ENCODE assay signal across 13 mouse cellular contexts in genomic region chr6:85966686-85967085, GRCm38 (mm10). TPM values are rescaled to one million over a fixed set of nuclear protein-coding genes. Genes with fewer than 3 reads are reported as not detected.
DNase-seq lines count a peak whose midpoint lies in the region; ATAC-seq and TF ChIP-seq lines count a peak whose summit lies in the region.
"Had no signal": no experiment of that assay in that cellular context is flagged by ENCODE, and none has a peak within 500 bp of the region (broad histone marks: within the 10 kb centered on the region; RNA-seq: fewer than 3 reads in every experiment).

No protein-coding gene starts in this region.

- intact Hi-C loops in left cerebral cortex, adult 2 months (cut with DNase I) = no loop called here
- intact Hi-C loops in left cerebral cortex, postnatal 4 days (cut with DNase I) = no loop called here
- intact Hi-C loops in left cerebral cortex, postnatal 10 days (cut with DNase I) = no loop called here

- no peaks in the 10 kb centered on the region for H3K36me3 ChIP-seq in liver, embryonic 14.5 days (replicated peaks; ENCODE audit: control insufficient read depth, insufficient read depth, low read depth)
- H3K36me3 ChIP-seq in thymus, adult 2 months (ENCODE audit: control insufficient read depth, insufficient read depth, low read length) = no peaks in the 10 kb centered on the region
- no peaks in the 10 kb centered on the region for H3K36me3 ChIP-seq in forebrain, embryonic 11.5 days (ENCODE audit: control insufficient read depth, insufficient read depth, low read length)
- no peaks in the 10 kb centered on the region for H3K36me3 ChIP-seq in forebrain, embryonic 13.5 days (ENCODE audit: poor library complexity, severe bottlenecking)
- H3K36me3 ChIP-seq: limb, embryonic 12.5 days; midbrain, embryonic 15.5 days had no signal

- H3K4me3 ChIP-seq in left cerebral cortex, adult 2 months = no peak overlapping the region
- H3K4me3 ChIP-seq in liver, embryonic 14.5 days (ENCODE audit: insufficient read depth in 1 of 2, low read depth in 2 of 2, low read length in 2 of 2) = no peak overlapping the region
- no peak overlapping the region for H3K4me3 ChIP-seq in thymus, adult 2 months (ENCODE audit: control insufficient read depth, insufficient read depth, low read length)
- no peak overlapping the region for H3K4me3 ChIP-seq in forebrain, embryonic 11.5 days (ENCODE audit: low read depth, low read length)
- no peak overlapping the region for H3K4me3 ChIP-seq in forebrain, embryonic 13.5 days
- H3K4me3 ChIP-seq: limb, embryonic 12.5 days; midbrain, embryonic 15.5 days had no signal

- H3K4me2 ChIP-seq in liver, embryonic 14.5 days (ENCODE audit: low read depth) = no peak overlapping the region
- H3K4me2 ChIP-seq in forebrain, embryonic 11.5 days (ENCODE audit: low read depth, low read length, severe bottlenecking) = no peak overlapping the region
- no peak overlapping the region for H3K4me2 ChIP-seq in forebrain, embryonic 13.5 days
- H3K4me2 ChIP-seq: limb, embryonic 12.5 days; midbrain, embryonic 15.5 days had no signal

- TF ChIP-seq POLR2A in thymus, adult 2 months (IDR thresholded peaks at IDR 0.05; ENCODE audit: control insufficient read depth, extremely low read depth, insufficient read depth, low read length, poor library complexity) = no peak

- H3K4me1 ChIP-seq in liver, embryonic 14.5 days (replicated peaks; ENCODE audit: control insufficient read depth in 2 of 2, insufficient read depth in 2 of 2, low read length in 1 of 2) = peaks cover 0 to 3% of the 10 kb centered on the region in 2 experiments; a peak in 1 of 4 replicates
- peaks cover 17% of the 10 kb centered on the region for H3K4me1 ChIP-seq in thymus, adult 2 months (replicated peaks; ENCODE audit: control insufficient read depth, insufficient read depth, low read length)
- no peaks in the 10 kb centered on the region for H3K4me1 ChIP-seq in forebrain, embryonic 11.5 days (replicated peaks; ENCODE audit: control insufficient read depth, insufficient read depth, low read length)
- H3K4me1 ChIP-seq in forebrain, embryonic 13.5 days = no peaks in the 10 kb centered on the region
- H3K4me1 ChIP-seq: midbrain, embryonic 15.5 days had no signal

- H3K9me3 ChIP-seq in liver, embryonic 14.5 days (ENCODE audit: control insufficient read depth, low read length) = no peaks in the 10 kb centered on the region
- no peaks in the 10 kb centered on the region for H3K9me3 ChIP-seq in forebrain, embryonic 11.5 days (ENCODE audit: control insufficient read depth, low read length)
- H3K9me3 ChIP-seq in forebrain, embryonic 13.5 days (replicated peaks) = no peaks in the 10 kb centered on the region
- H3K9me3 ChIP-seq: limb, embryonic 12.5 days; midbrain, embryonic 15.5 days had no signal

- DNase-seq in left cerebral cortex, adult 2 months (ENCODE audit: extremely low spot score in 1 of 2, low spot score in 2 of 2) = no peak
- DNase-seq in left cerebral cortex, postnatal 4 days = no peak
- DNase-seq in ES-CJ7 (ENCODE audit: low read depth, low spot score) = peak; percentile 30
- no peak for DNase-seq in liver, embryonic 14.5 days (ENCODE audit: low read depth in 3 of 3, low spot score in 3 of 3)
- DNase-seq in thymus, adult 2 months = peak; percentile 58
- no peak for DNase-seq in left cerebral cortex, postnatal 10 days (ENCODE audit: extremely low spot score in 1 of 2, low spot score in 2 of 2)
- DNase-seq in forebrain, embryonic 11.5 days (ENCODE audit: low spot score) = no peak
- DNase-seq: kidney, adult 2 months had no signal

- no peaks in the 10 kb centered on the region for H3K27me3 ChIP-seq in liver, embryonic 14.5 days (ENCODE audit: control insufficient read depth, insufficient read depth, low read length)
- no peaks in the 10 kb centered on the region for H3K27me3 ChIP-seq in thymus, adult 2 months (ENCODE audit: control insufficient read depth, insufficient read depth, low read length)
- H3K27me3 ChIP-seq in forebrain, embryonic 11.5 days (ENCODE audit: control insufficient read depth, insufficient read depth, low read length) = no peaks in the 10 kb centered on the region
- H3K27me3 ChIP-seq in forebrain, embryonic 13.5 days = no peaks in the 10 kb centered on the region
- H3K27me3 ChIP-seq: limb, embryonic 12.5 days; midbrain, embryonic 15.5 days had no signal

- H3K27ac ChIP-seq in left cerebral cortex, adult 2 months = no peak overlapping the region
- no peak overlapping the region for H3K27ac ChIP-seq in liver, embryonic 14.5 days
- peak overlapping the region; percentile 69 for H3K27ac ChIP-seq in thymus, adult 2 months (ENCODE audit: control insufficient read depth, insufficient read depth, low read length)
- H3K27ac ChIP-seq in forebrain, embryonic 11.5 days (ENCODE audit: low read depth, low read length) = no peak overlapping the region
- H3K27ac ChIP-seq in forebrain, embryonic 13.5 days = no peak overlapping the region
- H3K27ac ChIP-seq: limb, embryonic 12.5 days; midbrain, embryonic 15.5 days had no signal

- ATAC-seq in liver, embryonic 14.5 days (ENCODE audit: insufficient read depth) = no peak
- no peak for ATAC-seq in forebrain, embryonic 11.5 days (replicated peaks; ENCODE audit: low FRiP score)
- no peak for ATAC-seq in forebrain, embryonic 13.5 days
- ATAC-seq: midbrain, embryonic 15.5 days had no signal

- no peak overlapping the region for H3K9ac ChIP-seq in liver, embryonic 14.5 days (replicated peaks)
- H3K9ac ChIP-seq in forebrain, embryonic 11.5 days (ENCODE audit: low read length) = no peak overlapping the region
- H3K9ac ChIP-seq in forebrain, embryonic 13.5 days = no peak overlapping the region
- H3K9ac ChIP-seq: limb, embryonic 12.5 days; midbrain, embryonic 15.5 days had no signal

- no peak for TF ChIP-seq EP300 in liver, embryonic 14.5 days (IDR thresholded peaks at IDR 0.05; ENCODE audit: low read depth)

- WGBS in liver, embryonic 14.5 days (ENCODE audit: insufficient replicate concordance) = 48% methylated on average over 4 of the region's 4 CpGs
- WGBS in thymus, adult 2 months = 77% methylated on average over 4 of the region's 4 CpGs
- 78% methylated on average over 4 of the region's 4 CpGs for WGBS in forebrain, embryonic 11.5 days
- 79% methylated on average over 4 of the region's 4 CpGs for WGBS in forebrain, embryonic 13.5 days

- TF ChIP-seq CTCF in left cerebral cortex, adult 2 months (IDR thresholded peaks at IDR 0.05) = peak; percentile 6; the same call in 1 of the 2 replicates
- peak; percentile 67 for TF ChIP-seq CTCF in liver, embryonic 14.5 days (IDR thresholded peaks at IDR 0.05; ENCODE audit: low read depth)
- no peak for TF ChIP-seq CTCF in thymus, adult 2 months (IDR thresholded peaks at IDR 0.05; ENCODE audit: borderline replicate concordance, control insufficient read depth, extremely low read depth, insufficient read depth, low read length, poor library complexity)

RNA-seq across cellular contexts. Expression of gene Dusp11, which starts 5.2 kb away (rescaled TPM):
- total RNA-seq in left cerebral cortex, adult 2 months (2021) = 10 to 100 TPM; 78.1 to 88.9 TPM
- total RNA-seq in left cerebral cortex, postnatal 4 days (2021) = 100 to 1,000 TPM in 1 of 2 experiments, 10 to 100 TPM in 1; 98.3 to 114 TPM
- 14.6 and 20.3 TPM in 2 replicates for polyA plus RNA-seq in liver, embryonic 14.5 days (2012; rRNA removed)
- polyA plus RNA-seq in liver, embryonic 14.5 days (2014; fragmentation: Nextera tagmentation; extraction: Ambion mirVana) = 27.2 and 30.4 TPM in 2 replicates
- 60.8 and 65.6 TPM in 2 replicates for polyA plus RNA-seq in thymus, adult 2 months (2012; rRNA removed)
- 10 to 100 TPM; 74.0 to 82.0 TPM for total RNA-seq in left cerebral cortex, postnatal 10 days (2021)
- 45.0 and 56.1 TPM in 2 replicates for polyA plus RNA-seq in forebrain, embryonic 11.5 days (2014; fragmentation: Nextera tagmentation; extraction: Ambion mirVana)
- 36.9 and 43.5 TPM in 2 replicates for polyA plus RNA-seq in forebrain, embryonic 13.5 days (2015; fragmentation: Nextera tagmentation; extraction: Ambion mirVana)

RNA-seq across cellular contexts. Expression of gene Figla, which starts 49.3 kb away (rescaled TPM):
- total RNA-seq in left cerebral cortex, adult 2 months (2021) = not detected
- total RNA-seq in left cerebral cortex, postnatal 4 days (2021) = not detected
- polyA plus RNA-seq in liver, embryonic 14.5 days (2012; rRNA removed) = not detected in 2 replicates
- not detected in 2 replicates for polyA plus RNA-seq in liver, embryonic 14.5 days (2014; fragmentation: Nextera tagmentation; extraction: Ambion mirVana)
- polyA plus RNA-seq in thymus, adult 2 months (2012; rRNA removed) = not detected in 2 replicates
- total RNA-seq in left cerebral cortex, postnatal 10 days (2021) = not detected
- polyA plus RNA-seq in forebrain, embryonic 11.5 days (2014; fragmentation: Nextera tagmentation; extraction: Ambion mirVana) = not detected in 2 replicates
- polyA plus RNA-seq in forebrain, embryonic 13.5 days (2015; fragmentation: Nextera tagmentation; extraction: Ambion mirVana) = not detected in 2 replicates
- polyA plus RNA-seq: embryonic facial prominence, embryonic 11.5 days; heart, embryonic 16.5 days; kidney, adult 2 months; limb, embryonic 12.5 days; midbrain, embryonic 15.5 days had no signal

RNA-seq across cellular contexts. Expression of gene Nat8f1, which starts 51.2 kb away (rescaled TPM):
- total RNA-seq in left cerebral cortex, adult 2 months (2021) = 10 to 100 TPM; 25.6 to 27.9 TPM
- 1 to 10 TPM; 5.6 to 7.3 TPM for total RNA-seq in left cerebral cortex, postnatal 4 days (2021)
- 4.7 TPM in 2 replicates for polyA plus RNA-seq in liver, embryonic 14.5 days (2012; rRNA removed)
- 5.0 and 6.6 TPM in 2 replicates for polyA plus RNA-seq in liver, embryonic 14.5 days (2014; fragmentation: Nextera tagmentation; extraction: Ambion mirVana)
- 10.3 and 12.5 TPM in 2 replicates for polyA plus RNA-seq in thymus, adult 2 months (2012; rRNA removed)
- total RNA-seq in left cerebral cortex, postnatal 10 days (2021) = 10 to 100 TPM in 1 of 2 experiments, 1 to 10 TPM in 1; 10.0 to 13.5 TPM
- polyA plus RNA-seq in forebrain, embryonic 11.5 days (2014; fragmentation: Nextera tagmentation; extraction: Ambion mirVana) = 4.5 and 4.6 TPM in 2 replicates
- 9.2 and 10.8 TPM in 2 replicates for polyA plus RNA-seq in forebrain, embryonic 13.5 days (2015; fragmentation: Nextera tagmentation; extraction: Ambion mirVana)

RNA-seq across cellular contexts. Expression of gene Tprkb, which starts 55.0 kb away (rescaled TPM):
- total RNA-seq in left cerebral cortex, adult 2 months (2021) = 10 to 100 TPM; 52.3 to 54.3 TPM
- 10 to 100 TPM; 44.3 to 49.1 TPM for total RNA-seq in left cerebral cortex, postnatal 4 days (2021)
- polyA plus RNA-seq in liver, embryonic 14.5 days (2012; rRNA removed) = 8.5 and 12.7 TPM in 2 replicates
- 13.4 and 14.6 TPM in 2 replicates for polyA plus RNA-seq in liver, embryonic 14.5 days (2014; fragmentation: Nextera tagmentation; extraction: Ambion mirVana)
- 16.8 and 20.6 TPM in 2 replicates for polyA plus RNA-seq in thymus, adult 2 months (2012; rRNA removed)
- total RNA-seq in left cerebral cortex, postnatal 10 days (2021) = 10 to 100 TPM; 42.1 to 47.9 TPM
- 31.2 and 32.1 TPM in 2 replicates for polyA plus RNA-seq in forebrain, embryonic 11.5 days (2014; fragmentation: Nextera tagmentation; extraction: Ambion mirVana)
- polyA plus RNA-seq in forebrain, embryonic 13.5 days (2015; fragmentation: Nextera tagmentation; extraction: Ambion mirVana) = 42.5 and 47.6 TPM in 2 replicates

Comparison
In these comparisons a context has a peak if more than half of its experiments do, and no peak if none do; other contexts are left out.
1. DNase-seq: peak in ES-CJ7 (single experiment) and thymus, adult 2 months (single experiment); none in left cerebral cortex, adult 2 months (0 of 2), left cerebral cortex, postnatal 4 days (single experiment), liver, embryonic 14.5 days (0 of 3), left cerebral cortex, postnatal 10 days (0 of 2) and forebrain, embryonic 11.5 days (single experiment).